Mouse (Mus musculus) kidney, adult 2 months (tissue): Measurements from ENCODE around the gene Plcb1. TPM values are rescaled to one million over a fixed set of nuclear protein-coding genes. Genes with fewer than 3 reads are reported as not detected.

ENCODE experiments used
- DNase-seq: peaks from one replicate; pipeline ENCODE4 v3.0.0; 2021
- H3K27ac ChIP-seq: fragments of 200-500 bp; 2 replicates; pipeline ENCODE4 v1.5.1; 2012; ENCODE audit warnings: low read depth, low read length, control low read depth, inconsistent platforms; ENCODE audit not compliant: insufficient read depth
- H3K27me3 ChIP-seq: fragments of 200-500 bp; replicated peaks from 2 replicates; pipeline ENCODE4 v1.6.1; 2012; ENCODE audit warnings: mild to moderate bottlenecking, moderate library complexity, low read length, inconsistent platforms; ENCODE audit not compliant: control insufficient read depth, insufficient read depth
- H3K36me3 ChIP-seq: fragments of 200-500 bp; 2 replicates; pipeline ENCODE4 v1.6.1; 2012; ENCODE audit warnings: mild to moderate bottlenecking, moderate library complexity, low read length, inconsistent platforms; ENCODE audit not compliant: control insufficient read depth, insufficient read depth
- H3K4me1 ChIP-seq: fragments of 200-500 bp; 2 replicates; pipeline ENCODE4 v1.6.1; 2011; ENCODE audit warnings: low read length; ENCODE audit not compliant: control insufficient read depth, insufficient read depth
- H3K4me3 ChIP-seq: fragments of 200-500 bp; 2 replicates; pipeline ENCODE4 v1.5.1; 2011; ENCODE audit warnings: mild to moderate bottlenecking, low read depth, low read length, control low read depth; ENCODE audit not compliant: insufficient read depth
- CTCF ChIP-seq: fragments of 200-500 bp; conservative IDR thresholded peaks from 2 replicates; pipeline ENCODE4 v1.5.1; 2011; ENCODE audit warnings: low read depth, mild to moderate bottlenecking, control low read depth, low read length, moderate library complexity, mixed read lengths; ENCODE audit not compliant: insufficient read depth, insufficient read length
- POLR2A ChIP-seq: fragments of 200-500 bp; IDR thresholded peaks from one replicate; pipeline ENCODE4 v1.6.1; 2011; ENCODE audit warnings: low read depth, low read length, control low read depth
- WGBS: fragments of 180-500 bp; shearing (Covaris S2); methylation state at CpG from one replicate; pipeline ENCODE4 v1.1.7; 2018; 5-methylcytosine and 5-hydroxymethylcytosine counted together
- polyA plus RNA-seq: library from polyadenylated mRNA; depleted of rRNA; stranded (reverse); fragments of >200 nt; gene quantifications from 2 replicates; pipeline ENCODE4 v1.2.3, GENCODE M21; 2012

Plcb1 gene
- polyA plus RNA-seq, 1 experiment: 5.0 TPM

GRCm38 (mm10) chr2:135278506-135278905 is 492.6 kb downstream of the Plcb1 start:
- Histone ChIP-seq H3K4me3 (no peak overlapping the region), H3K36me3 (no peaks in the 10 kb centered on the region), H3K4me1 (no peaks in the 10 kb centered on the region), H3K27ac (no peak overlapping the region), H3K27me3 (no peaks in the 10 kb centered on the region)
- no peak for DNase-seq
- WGBS: 59% methylated on average over 3 of the region's 3 CpGs
- TF ChIP-seq CTCF: no peak
- TF ChIP-seq POLR2A: no peak

- WGBS: 67% methylated on average over 6 of the region's 6 CpGs
- no peak for TF ChIP-seq POLR2A
- no peak for TF ChIP-seq CTCF
Observed at GRCm38 (mm10) chr2:135279026-135279425, 493.2 kb downstream of the Plcb1 start.

GRCm38 (mm10) chr2:135283783-135284182 is 497.9 kb downstream of the Plcb1 start:
- H3K27me3 ChIP-seq: no peaks in the 10 kb centered on the region
- DNase-seq: peak; percentile 4
- TF ChIP-seq CTCF: 0 out of 2 replicates have a peak, but pooled peaks have one; percentile 5
- no peak for TF ChIP-seq POLR2A
- no peak overlapping the region for H3K27ac ChIP-seq
- no peaks in the 10 kb centered on the region for H3K36me3 ChIP-seq
- H3K4me3 ChIP-seq: no peak overlapping the region
- H3K4me1 ChIP-seq: no peaks in the 10 kb centered on the region
- 64% methylated on average over 3 of the region's 3 CpGs for WGBS

More at GRCm38 (mm10) chr2:135279026-135279425, 493.2 kb downstream of the Plcb1 start:
- DNase-seq: no peak
- Histone ChIP-seq H3K27me3 (no peaks in the 10 kb centered on the region), H3K27ac (no peak overlapping the region), H3K4me3 (no peak overlapping the region), H3K36me3 (no peaks in the 10 kb centered on the region), H3K4me1 (no peaks in the 10 kb centered on the region)

GRCm38 (mm10) chr2:135296184-135296769 is 510.4 kb downstream of the Plcb1 start:
- Histone ChIP-seq H3K36me3 (no peaks in the 10 kb centered on the region; the same call in 1 of the 2 replicates), H3K27ac (no peak overlapping the region), H3K4me3 (no peak overlapping the region), H3K4me1 (no peaks in the 10 kb centered on the region), H3K27me3 (no peaks in the 10 kb centered on the region)
- WGBS: 90% methylated on average over 8 of the region's 8 CpGs
- TF ChIP-seq POLR2A (no peak), CTCF (no peak)
- DNase-seq: no peak

GRCm38 (mm10) chr2:135300480-135300879 is 514.6 kb downstream of the Plcb1 start:
- no peak overlapping the region for H3K27ac ChIP-seq
- H3K36me3 ChIP-seq: no peaks in the 10 kb centered on the region
- 93% methylated on average over 1 of the region's 1 CpGs for WGBS
- H3K4me1 ChIP-seq: no peaks in the 10 kb centered on the region
- DNase-seq: no peak
- no peaks in the 10 kb centered on the region for H3K27me3 ChIP-seq
- TF ChIP-seq POLR2A: no peak
- TF ChIP-seq CTCF: no peak
- H3K4me3 ChIP-seq: no peak overlapping the region

GRCm38 (mm10) chr2:135302483-135302882 is 516.6 kb downstream of the Plcb1 start:
- Histone ChIP-seq H3K4me1 (no peaks in the 10 kb centered on the region), H3K27ac (no peak overlapping the region), H3K36me3 (no peaks in the 10 kb centered on the region), H3K4me3 (no peak overlapping the region), H3K27me3 (no peaks in the 10 kb centered on the region)
- no peak for DNase-seq
- 94% methylated on average over 2 of the region's 2 CpGs for WGBS
- TF ChIP-seq CTCF (no peak), POLR2A (no peak)

GRCm38 (mm10) chr2:135305186-135305585 is 519.3 kb downstream of the Plcb1 start:
- Histone ChIP-seq H3K4me1 (no peaks in the 10 kb centered on the region), H3K27me3 (no peaks in the 10 kb centered on the region), H3K4me3 (no peak overlapping the region), H3K36me3 (no peaks in the 10 kb centered on the region), H3K27ac (no peak overlapping the region)
- 66% methylated on average over 3 of the region's 3 CpGs for WGBS
- no peak for TF ChIP-seq POLR2A
- TF ChIP-seq CTCF: no peak
- DNase-seq: no peak
